Mouse (Mus musculus): ENCODE results near the gene Coro7. TPM values are rescaled to one million over a fixed set of nuclear protein-coding genes. Genes with fewer than 3 reads are reported as not detected.

The Coro7 gene
- polyA plus RNA-seq, 1 experiment from 2014 or later: 16.4 TPM

DNA sequence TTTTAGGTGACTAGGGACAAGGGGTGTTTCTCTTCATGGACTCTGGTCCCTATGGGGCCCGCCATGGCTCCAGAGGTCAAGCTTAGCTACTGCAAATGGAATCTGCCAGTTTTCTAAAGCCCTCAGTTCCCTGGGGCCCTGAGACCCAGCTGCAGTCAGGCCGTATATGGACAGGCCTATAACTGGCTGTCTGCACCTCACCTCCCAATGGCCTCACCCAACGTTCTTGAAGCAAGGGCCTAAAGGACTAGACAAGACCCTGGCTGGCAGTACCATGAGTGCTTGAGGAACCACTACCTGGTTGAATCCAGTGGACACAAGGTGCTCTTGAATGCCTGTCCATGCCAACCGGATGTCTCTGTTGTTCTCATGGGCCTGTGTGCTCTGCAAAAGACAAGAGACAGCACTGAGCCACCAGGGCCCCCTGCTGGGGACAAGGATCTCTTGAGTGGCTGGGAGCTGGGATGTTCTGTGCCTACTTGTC lies 24.3 kb downstream of the Coro7 start:
- ATAC-seq (ENCODE audit: low FRiP score, low TSS enrichment): no peak

DNA sequence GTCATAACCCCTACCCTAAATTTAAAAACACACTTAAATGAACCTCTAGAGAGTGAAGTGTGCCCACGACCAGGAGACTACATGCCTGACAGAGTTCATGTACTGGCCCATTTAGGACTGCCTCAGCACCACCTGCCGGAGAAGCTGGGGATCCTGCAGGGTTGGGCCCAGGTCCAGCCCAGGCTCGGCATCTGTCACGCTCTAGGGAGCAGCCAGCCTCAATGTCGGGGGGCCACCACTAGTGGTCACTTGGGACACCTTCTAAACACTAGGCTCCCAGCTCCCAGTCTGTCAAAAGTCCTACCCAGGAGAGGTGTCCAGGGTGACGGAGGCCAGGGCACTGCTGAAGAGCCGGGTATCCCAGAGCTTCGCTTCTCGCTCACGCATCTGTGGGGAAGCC lies 24.9 kb downstream of the Coro7 start:
- ATAC-seq (ENCODE audit: low FRiP score, low TSS enrichment): no peak
- H3K4me2 ChIP-seq (replicated peaks; ENCODE audit: low read depth, low read length): no peak overlapping the region
- no peak overlapping the region; the same call in 1 of the 2 replicates for H3K27ac ChIP-seq (ENCODE audit: low read depth, low read length)
- no peaks in the 10 kb centered on the region for H3K27me3 ChIP-seq (ENCODE audit: control insufficient read depth, insufficient read depth, low read length)
- WGBS: 73% methylated on average over 10 of the region's 10 CpGs
- peaks cover 48% of the 10 kb centered on the region for H3K36me3 ChIP-seq (ENCODE audit: control insufficient read depth, insufficient read depth, low read length)
- 0 out of 2 replicates have a peak overlapping the region, but pooled peaks have one; percentile 7 for H3K9ac ChIP-seq (ENCODE audit: low read depth, low read length)
- no peak overlapping the region for H3K4me3 ChIP-seq (ENCODE audit: low read length)
- peaks cover 40% of the 10 kb centered on the region for H3K4me1 ChIP-seq (ENCODE audit: control insufficient read depth, insufficient read depth, low read length)
- no peaks in the 10 kb centered on the region for H3K9me3 ChIP-seq (ENCODE audit: control insufficient read depth, low read length)

More for the DNA sequence above, 24.3 kb downstream of the Coro7 start:
- peaks cover 40% of the 10 kb centered on the region for H3K4me1 ChIP-seq (ENCODE audit: control insufficient read depth, insufficient read depth, low read length)
- H3K9me3 ChIP-seq (ENCODE audit: control insufficient read depth, low read length): no peaks in the 10 kb centered on the region
- no peak overlapping the region for H3K4me2 ChIP-seq (replicated peaks; ENCODE audit: low read depth, low read length)
- H3K27me3 ChIP-seq (ENCODE audit: control insufficient read depth, insufficient read depth, low read length): no peaks in the 10 kb centered on the region
- H3K9ac ChIP-seq (ENCODE audit: low read depth, low read length): peak overlapping the region; percentile 34; the same call in 1 of the 2 replicates
- peak overlapping the region; percentile 77; the same call in 1 of the 2 replicates for H3K27ac ChIP-seq (ENCODE audit: low read depth, low read length)
- 73% methylated on average over 4 of the region's 4 CpGs for WGBS
- H3K4me3 ChIP-seq (ENCODE audit: low read length): no peak overlapping the region
- H3K36me3 ChIP-seq (ENCODE audit: control insufficient read depth, insufficient read depth, low read length): peaks cover 42% of the 10 kb centered on the region

DNA sequence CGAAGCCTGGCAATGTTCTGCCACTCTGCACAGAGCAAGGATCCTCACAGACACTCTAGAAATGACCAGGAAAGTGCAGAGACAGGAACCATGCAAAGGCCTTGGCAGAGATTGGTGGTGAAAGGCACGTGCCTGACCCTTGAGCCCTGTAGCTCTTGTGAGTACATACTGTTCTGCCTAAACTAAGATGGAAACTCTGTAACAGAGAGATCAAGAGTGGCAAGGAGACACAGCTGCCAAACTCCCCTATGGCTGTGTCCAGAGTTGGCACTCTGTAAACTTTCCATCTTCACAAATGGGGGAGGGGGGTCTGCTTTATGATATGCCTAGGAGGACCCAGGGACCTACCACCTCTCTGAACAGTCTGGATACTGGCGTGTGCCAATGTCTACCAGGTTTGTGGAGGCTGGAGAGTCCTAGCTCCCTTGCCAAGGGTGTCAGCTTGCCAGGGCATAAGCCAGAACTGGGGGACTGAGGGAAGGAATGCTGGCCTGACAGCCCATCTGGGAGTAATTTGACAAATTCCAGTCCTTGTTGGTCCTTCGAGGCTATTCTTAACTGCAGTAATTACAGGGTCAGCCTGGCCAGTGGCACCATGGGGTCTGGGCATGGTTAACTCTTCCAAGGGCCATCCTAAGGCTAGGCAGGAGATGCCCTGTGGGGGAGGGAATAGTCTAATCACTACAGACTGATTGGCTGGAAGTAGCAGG lies 26.7 kb downstream of the Coro7 start:
- H3K36me3 ChIP-seq (ENCODE audit: control insufficient read depth, insufficient read depth, low read length): peaks cover 67% of the 10 kb centered on the region
- H3K9ac ChIP-seq (ENCODE audit: low read depth, low read length): no peak overlapping the region
- 69% methylated on average over 4 of the region's 4 CpGs for WGBS
- H3K9me3 ChIP-seq (ENCODE audit: control insufficient read depth, low read length): no peaks in the 10 kb centered on the region
- no peaks in the 10 kb centered on the region for H3K27me3 ChIP-seq (ENCODE audit: control insufficient read depth, insufficient read depth, low read length)
- no peak overlapping the region for H3K4me2 ChIP-seq (replicated peaks; ENCODE audit: low read depth, low read length)
- H3K4me1 ChIP-seq (ENCODE audit: control insufficient read depth, insufficient read depth, low read length): peaks cover 40% of the 10 kb centered on the region
- no peak overlapping the region for H3K27ac ChIP-seq (ENCODE audit: low read depth, low read length)
- H3K4me3 ChIP-seq (ENCODE audit: low read length): no peak overlapping the region
- no peak for ATAC-seq (ENCODE audit: low FRiP score, low TSS enrichment)

DNA sequence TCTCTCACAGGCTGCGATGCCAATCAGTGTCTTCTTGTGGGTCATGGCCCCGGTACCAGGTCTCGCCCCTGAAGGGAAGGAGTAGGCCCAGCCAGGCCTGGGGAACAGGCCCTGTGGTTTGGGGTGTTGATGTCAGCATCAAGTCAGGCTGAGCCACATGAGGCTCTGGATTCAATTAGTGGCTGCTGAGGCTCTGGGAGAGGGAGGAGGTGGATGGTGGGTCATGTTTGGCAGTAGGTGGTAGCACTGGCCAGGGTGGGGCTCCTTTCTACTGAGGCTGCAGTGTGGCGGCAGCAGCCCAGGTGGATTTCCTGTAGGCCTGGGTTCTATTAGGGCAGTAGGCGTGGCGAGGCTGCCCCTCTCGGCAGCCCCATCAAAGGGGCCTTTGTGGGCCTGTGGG lies 28.0 kb downstream of the Coro7 start:
- peak overlapping the region; percentile 24; the same call in 1 of the 2 replicates for H3K27ac ChIP-seq (ENCODE audit: low read depth, low read length)
- peaks cover 48% of the 10 kb centered on the region for H3K4me1 ChIP-seq (ENCODE audit: control insufficient read depth, insufficient read depth, low read length)
- H3K9me3 ChIP-seq (ENCODE audit: control insufficient read depth, low read length): no peaks in the 10 kb centered on the region
- no peak overlapping the region for H3K4me2 ChIP-seq (replicated peaks; ENCODE audit: low read depth, low read length)
- no peak for ATAC-seq (ENCODE audit: low FRiP score, low TSS enrichment)
- H3K9ac ChIP-seq (ENCODE audit: low read depth, low read length): peak overlapping the region; percentile 12; the same call in 1 of the 2 replicates
- peaks cover 72% of the 10 kb centered on the region for H3K36me3 ChIP-seq (ENCODE audit: control insufficient read depth, insufficient read depth, low read length)
- H3K4me3 ChIP-seq (ENCODE audit: low read length): no peak overlapping the region
- 72% methylated on average over 7 of the region's 7 CpGs for WGBS
- no peaks in the 10 kb centered on the region for H3K27me3 ChIP-seq (ENCODE audit: control insufficient read depth, insufficient read depth, low read length)

DNA sequence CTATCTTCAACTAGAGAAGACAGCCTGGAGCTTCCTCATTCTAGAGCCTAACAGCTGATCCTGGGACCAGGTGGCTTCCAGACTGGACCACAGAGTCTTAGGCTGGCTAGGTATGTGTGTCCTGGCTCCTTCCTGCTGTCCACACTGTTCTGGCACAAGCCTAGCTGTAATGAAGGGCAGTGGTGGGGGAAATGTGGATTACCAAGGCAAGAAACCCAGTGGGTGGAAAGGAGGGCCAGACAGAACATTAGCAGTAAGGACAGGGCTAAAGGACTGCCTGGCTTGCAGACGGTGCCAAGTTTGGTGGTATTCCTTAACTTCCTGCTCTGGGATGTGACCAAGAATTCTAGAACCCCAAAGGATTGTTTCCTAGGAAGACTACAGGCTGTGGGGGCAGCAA lies 28.5 kb downstream of the Coro7 start:
- H3K36me3 ChIP-seq (ENCODE audit: control insufficient read depth, insufficient read depth, low read length): peaks cover 72% of the 10 kb centered on the region
- H3K4me3 ChIP-seq (ENCODE audit: low read length): no peak overlapping the region
- no peaks in the 10 kb centered on the region for H3K9me3 ChIP-seq (ENCODE audit: control insufficient read depth, low read length)
- 0 out of 2 replicates have a peak overlapping the region, but pooled peaks have one; percentile 12 for H3K9ac ChIP-seq (ENCODE audit: low read depth, low read length)
- peaks cover 44% of the 10 kb centered on the region for H3K4me1 ChIP-seq (ENCODE audit: control insufficient read depth, insufficient read depth, low read length)
- 93% methylated on average over 1 of the region's 1 CpGs for WGBS
- peak overlapping the region; percentile 24; the same call in 1 of the 2 replicates for H3K27ac ChIP-seq (ENCODE audit: low read depth, low read length)
- no peaks in the 10 kb centered on the region for H3K27me3 ChIP-seq (ENCODE audit: control insufficient read depth, insufficient read depth, low read length)
- no peak for ATAC-seq (ENCODE audit: low FRiP score, low TSS enrichment)
- H3K4me2 ChIP-seq (replicated peaks; ENCODE audit: low read depth, low read length): no peak overlapping the region

DNA sequence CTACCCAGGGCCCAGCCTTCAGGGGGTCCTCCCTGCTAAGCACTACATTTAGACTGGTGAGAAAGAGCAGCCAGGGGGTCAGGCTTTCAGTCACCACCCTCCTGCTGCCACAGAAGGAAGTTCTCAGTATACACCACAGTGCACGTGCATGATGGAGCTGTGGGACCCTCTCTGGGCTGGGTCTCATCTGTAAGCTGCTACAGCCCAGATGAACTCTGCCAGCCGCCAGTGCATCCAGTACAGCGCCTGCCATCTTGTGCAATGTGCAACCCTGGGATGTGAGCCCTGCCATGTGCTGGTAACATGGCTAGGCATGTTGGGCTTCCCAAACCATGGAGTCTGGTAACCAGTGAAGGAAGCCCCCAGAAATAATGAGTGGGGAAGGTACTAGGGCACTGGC lies 29.4 kb downstream of the Coro7 start:
- Histone ChIP-seq H3K4me2 (replicated peaks; ENCODE audit: low read depth, low read length) (no peak overlapping the region), H3K27ac (ENCODE audit: low read depth, low read length) (no peak overlapping the region), H3K27me3 (ENCODE audit: control insufficient read depth, insufficient read depth, low read length) (no peaks in the 10 kb centered on the region), H3K9ac (ENCODE audit: low read depth, low read length) (no peak overlapping the region), H3K4me3 (ENCODE audit: low read length) (no peak overlapping the region), H3K36me3 (ENCODE audit: control insufficient read depth, insufficient read depth, low read length) (peaks cover 72% of the 10 kb centered on the region), H3K9me3 (ENCODE audit: control insufficient read depth, low read length) (no peaks in the 10 kb centered on the region), H3K4me1 (ENCODE audit: control insufficient read depth, insufficient read depth, low read length) (peaks cover 35% of the 10 kb centered on the region)
- ATAC-seq (ENCODE audit: low FRiP score, low TSS enrichment): no peak
- 84% methylated on average over 3 of the region's 3 CpGs for WGBS

DNA sequence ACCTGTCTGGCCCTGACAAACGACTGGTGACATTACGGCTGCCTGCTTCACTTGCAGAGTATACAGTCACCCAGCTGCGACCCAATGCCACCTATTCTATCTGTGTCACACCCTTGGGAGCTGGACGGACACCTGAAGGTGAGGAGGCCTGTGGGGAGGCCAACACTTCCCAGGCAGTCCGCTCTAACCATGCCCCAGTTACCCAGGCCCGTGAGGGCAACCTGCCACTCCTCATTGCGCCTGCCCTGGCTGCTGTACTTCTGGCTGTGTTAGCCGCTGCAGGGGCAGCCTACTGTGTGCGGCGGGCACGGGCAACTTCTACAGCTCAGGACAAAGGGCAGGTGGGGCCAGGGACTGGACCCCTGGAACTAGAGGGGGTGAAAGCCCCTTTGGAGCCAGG lies 29.9 kb downstream of the Coro7 start:
- Histone ChIP-seq H3K36me3 (ENCODE audit: control insufficient read depth, insufficient read depth, low read length) (peaks cover 68% of the 10 kb centered on the region), H3K9ac (ENCODE audit: low read depth, low read length) (no peak overlapping the region)

DNA sequence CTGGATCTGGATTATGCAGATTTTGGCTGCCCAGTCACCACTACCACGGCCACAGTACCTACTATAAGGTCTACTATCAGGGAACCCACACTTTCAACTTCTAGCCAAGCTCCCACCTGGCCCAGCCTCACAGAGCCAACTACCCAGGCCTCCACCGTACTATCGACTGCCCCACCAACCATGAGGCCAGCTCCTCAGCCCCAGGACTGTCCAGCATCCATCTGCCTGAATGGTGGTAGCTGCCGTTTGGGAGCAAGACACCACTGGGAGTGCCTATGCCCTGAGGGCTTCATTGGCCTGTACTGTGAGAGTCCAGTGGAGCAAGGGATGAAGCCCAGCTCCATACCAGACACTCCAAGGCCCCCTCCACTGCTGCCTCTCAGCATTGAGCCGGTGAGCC lies 30.4 kb downstream of the Coro7 start:
- H3K27me3 ChIP-seq (ENCODE audit: control insufficient read depth, insufficient read depth, low read length): no peaks in the 10 kb centered on the region
- no peaks in the 10 kb centered on the region for H3K9me3 ChIP-seq (ENCODE audit: control insufficient read depth, low read length)
- no peak overlapping the region for H3K4me2 ChIP-seq (replicated peaks; ENCODE audit: low read depth, low read length)
- no peak overlapping the region for H3K9ac ChIP-seq (ENCODE audit: low read depth, low read length)
- H3K4me1 ChIP-seq (ENCODE audit: control insufficient read depth, insufficient read depth, low read length): peaks cover 35% of the 10 kb centered on the region
- WGBS: 87% methylated on average over 5 of the region's 5 CpGs
- ATAC-seq (ENCODE audit: low FRiP score, low TSS enrichment): no peak
- H3K27ac ChIP-seq (ENCODE audit: low read depth, low read length): no peak overlapping the region
- H3K4me3 ChIP-seq (ENCODE audit: low read length): no peak overlapping the region
- H3K36me3 ChIP-seq (ENCODE audit: control insufficient read depth, insufficient read depth, low read length): peaks cover 68% of the 10 kb centered on the region

More for the DNA sequence above, 29.9 kb downstream of the Coro7 start:
- Histone ChIP-seq H3K27me3 (ENCODE audit: control insufficient read depth, insufficient read depth, low read length) (no peaks in the 10 kb centered on the region), H3K4me1 (ENCODE audit: control insufficient read depth, insufficient read depth, low read length) (peaks cover 30% of the 10 kb centered on the region), H3K27ac (ENCODE audit: low read depth, low read length) (no peak overlapping the region), H3K9me3 (ENCODE audit: control insufficient read depth, low read length) (no peaks in the 10 kb centered on the region), H3K4me3 (ENCODE audit: low read length) (no peak overlapping the region), H3K4me2 (replicated peaks; ENCODE audit: low read depth, low read length) (no peak overlapping the region)
- no peak for ATAC-seq (ENCODE audit: low FRiP score, low TSS enrichment)
- WGBS: 85% methylated on average over 11 of the region's 11 CpGs

DNA sequence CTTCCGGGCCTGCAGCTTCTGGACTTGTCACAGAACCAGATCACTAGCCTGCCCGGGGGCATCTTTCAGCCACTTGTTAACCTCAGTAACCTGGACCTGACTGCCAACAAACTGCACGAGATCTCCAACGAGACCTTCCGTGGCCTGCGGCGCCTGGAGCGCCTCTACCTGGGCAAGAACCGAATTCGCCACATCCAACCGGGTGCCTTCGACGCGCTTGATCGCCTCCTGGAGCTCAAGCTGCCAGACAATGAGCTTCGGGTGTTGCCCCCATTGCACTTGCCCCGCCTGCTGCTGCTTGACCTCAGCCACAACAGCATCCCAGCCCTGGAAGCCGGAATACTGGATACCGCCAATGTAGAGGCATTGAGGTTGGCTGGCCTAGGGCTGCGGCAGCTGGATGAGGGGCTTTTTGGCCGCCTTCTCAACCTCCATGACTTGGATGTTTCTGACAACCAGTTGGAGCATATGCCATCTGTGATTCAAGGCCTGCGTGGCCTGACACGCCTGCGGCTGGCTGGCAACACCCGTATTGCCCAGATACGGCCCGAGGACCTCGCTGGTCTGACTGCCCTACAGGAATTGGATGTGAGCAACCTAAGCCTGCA lies 31.1 kb downstream of the Coro7 start:
- H3K27ac ChIP-seq (ENCODE audit: low read depth, low read length): no peak overlapping the region
- H3K27me3 ChIP-seq (ENCODE audit: control insufficient read depth, insufficient read depth, low read length): no peaks in the 10 kb centered on the region
- no peak overlapping the region for H3K9ac ChIP-seq (ENCODE audit: low read depth, low read length)
- H3K36me3 ChIP-seq (ENCODE audit: control insufficient read depth, insufficient read depth, low read length): peaks cover 69% of the 10 kb centered on the region
- H3K4me3 ChIP-seq (ENCODE audit: low read length): no peak overlapping the region
- no peaks in the 10 kb centered on the region for H3K9me3 ChIP-seq (ENCODE audit: control insufficient read depth, low read length)
- 80% methylated on average over 28 of the region's 28 CpGs for WGBS
- H3K4me1 ChIP-seq (ENCODE audit: control insufficient read depth, insufficient read depth, low read length): peaks cover 42% of the 10 kb centered on the region
- ATAC-seq (ENCODE audit: low FRiP score, low TSS enrichment): no peak
- H3K4me2 ChIP-seq (replicated peaks; ENCODE audit: low read depth, low read length): no peak overlapping the region
